Mouse (Mus musculus) E14TG2a.4 (cell line): ENCODE measurements around the gene Serpinb7.

ENCODE experiments used
- CTCF ChIP-seq: conservative IDR thresholded peaks from 2 replicates; pipeline ENCODE4 v1.5.1; 2014; ENCODE audit warnings: low read length
- NANOG ChIP-seq: IDR thresholded peaks from 2 replicates; pipeline ENCODE4 v1.6.1; 2014; ENCODE audit warnings: borderline replicate concordance, low read length, mixed read lengths
- POU5F1 ChIP-seq: IDR thresholded peaks from 2 replicates; pipeline ENCODE4 v1.6.1; 2014; ENCODE audit warnings: low read length, borderline replicate concordance

DNA sequence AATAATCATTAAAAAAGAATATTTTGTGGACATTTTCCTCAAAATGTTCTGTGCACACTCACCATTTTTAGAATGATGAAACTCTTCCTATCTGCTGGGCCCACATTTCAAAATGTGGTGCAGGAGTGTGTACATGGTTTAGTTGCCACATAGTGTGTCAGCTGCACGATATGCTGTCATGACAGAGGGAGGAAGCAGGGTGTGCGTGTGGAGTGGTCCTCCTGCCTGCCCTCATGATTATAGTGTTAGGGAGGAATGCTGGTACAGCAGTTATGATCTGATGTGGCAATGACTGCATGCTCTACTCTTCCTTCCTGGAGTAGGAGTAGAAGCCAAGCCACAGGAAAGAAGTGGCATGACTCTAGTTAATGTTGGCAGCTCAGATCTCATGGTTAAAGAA is 97.3 kb downstream of the Serpinb7 start:
- TF ChIP-seq CTCF (no peak), POU5F1 (no peak), NANOG (no peak)
